Mouse (Mus musculus) left cerebral cortex, adult 8-10 months (tissue): ENCODE measurements around the gene Palld. TPM values are rescaled to one million over a fixed set of nuclear protein-coding genes. Genes with fewer than 3 reads are reported as not detected.

Experiments
- DNase-seq, 2 experiments: peaks; one replicate each; pipeline ENCODE4 v3.0.0; 2022; ENCODE audit warnings: low spot score in 2 of 2
- total RNA-seq, 4 experiments: library from RNA; stranded (reverse); gene quantifications; 2 replicates each; pipeline ENCODE4 v1.2.4; 2022

Gene Palld
- total RNA-seq, 4 experiments from 2014 or later = 4.3 to 4.9 (median 4.6) TPM

- no peak for DNase-seq
These were observed 35.6 kb downstream of the Palld start for GRCm38 (mm10) chr8:61866920-61867319.

GRCm38 (mm10) chr8:61865365-61865764 lies 37.1 kb downstream of the Palld start:
- DNase-seq = no peak

GRCm38 (mm10) chr8:61851270-61851669 lies 51.2 kb downstream of the Palld start:
- no peak for DNase-seq

- DNase-seq = no peak
These were observed 53.8 kb downstream of the Palld start for GRCm38 (mm10) chr8:61848581-61849162.

GRCm38 (mm10) chr8:61847494-61847893 lies 55.0 kb downstream of the Palld start:
- no peak for DNase-seq

GRCm38 (mm10) chr8:61844992-61845391 lies 57.5 kb downstream of the Palld start:
- no peak for DNase-seq

- DNase-seq = no peak
These were observed 57.9 kb downstream of the Palld start for GRCm38 (mm10) chr8:61844575-61844974.

- DNase-seq = no peak
These were observed 58.7 kb downstream of the Palld start for GRCm38 (mm10) chr8:61843776-61844175.

GRCm38 (mm10) chr8:61833211-61833610 lies 69.3 kb downstream of the Palld start:
- no peak for DNase-seq

GRCm38 (mm10) chr8:61831944-61832343 lies 70.5 kb downstream of the Palld start:
- no peak for DNase-seq

- DNase-seq = no peak
These were observed 71.7 kb downstream of the Palld start for GRCm38 (mm10) chr8:61830821-61831220.

GRCm38 (mm10) chr8:61824563-61824962 lies 77.9 kb downstream of the Palld start:
- no peak for DNase-seq

GRCm38 (mm10) chr8:61823157-61823556 lies 79.3 kb downstream of the Palld start:
- DNase-seq = no peak

GRCm38 (mm10) chr8:61803764-61804163 lies 98.7 kb downstream of the Palld start:
- DNase-seq = no peak

- DNase-seq = no peak
These were observed 99.7 kb downstream of the Palld start for GRCm38 (mm10) chr8:61802840-61803239.

GRCm38 (mm10) chr8:61797391-61797947 lies 105.0 kb downstream of the Palld start:
- no peak for DNase-seq

- DNase-seq = no peak
These were observed 105.9 kb downstream of the Palld start for GRCm38 (mm10) chr8:61796537-61797050.

GRCm38 (mm10) chr8:61789946-61790345 lies 112.5 kb downstream of the Palld start:
- no peak for DNase-seq

- no peak for DNase-seq
These were observed 113.2 kb downstream of the Palld start for GRCm38 (mm10) chr8:61789289-61789688.

- no peak for DNase-seq
These were observed 119.5 kb downstream of the Palld start for GRCm38 (mm10) chr8:61782931-61783491.

GRCm38 (mm10) chr8:61780652-61781257 lies 121.7 kb downstream of the Palld start:
- no peak for DNase-seq

- DNase-seq = no peak
These were observed 124.3 kb downstream of the Palld start for GRCm38 (mm10) chr8:61778194-61778593.

GRCm38 (mm10) chr8:61776560-61776959 lies 125.9 kb downstream of the Palld start:
- no peak for DNase-seq
